Mouse (Mus musculus) cortical plate, adult 2 months (tissue): ENCODE results near the gene Rcan1.

Experiments used
- CTCF ChIP-seq: fragments of 200-500 bp; IDR thresholded peaks from 2 replicates; pipeline ENCODE4 v1.5.1; 2011; ENCODE audit warnings: mild to moderate bottlenecking, control low read depth, low read length; ENCODE audit not compliant: insufficient read depth; ENCODE audit errors: extremely low read depth
- POLR2A ChIP-seq: fragments of 200-500 bp; IDR thresholded peaks from 2 replicates; pipeline ENCODE4 v1.6.1; 2011; ENCODE audit warnings: mild to moderate bottlenecking, low read length, control low read depth; ENCODE audit not compliant: insufficient read depth; ENCODE audit errors: extremely low read depth

GRCm38 (mm10) chr16:92430731-92431130, 39.9 kb downstream of the Rcan1 start:
- TF ChIP-seq CTCF = no peak
- no peak for TF ChIP-seq POLR2A
